Mouse (Mus musculus) ovary, postnatal 36 days (tissue): Measurements from ENCODE around the gene Adamts12.

Source experiments
- DNase-seq: peaks from one replicate; pipeline ENCODE4 v3.0.0; 2022; ENCODE audit warnings: low spot score, mixed read lengths

The Adamts12 gene

GRCm38 (mm10) chr15:11064558-11065411, at the start of gene Adamts12:
Adamts12 (plus strand) TSS chr15:11064790.
- DNase-seq, result peak; percentile 69

- no peak for DNase-seq
These were observed 49.7 kb upstream of the Adamts12 start for GRCm38 (mm10) chr15:11014931-11015330.

GRCm38 (mm10) chr15:11026801-11027561, 37.6 kb upstream of the Adamts12 start:
- no peak for DNase-seq

GRCm38 (mm10) chr15:11030188-11030587, 34.4 kb upstream of the Adamts12 start:
- no peak for DNase-seq

DNA sequence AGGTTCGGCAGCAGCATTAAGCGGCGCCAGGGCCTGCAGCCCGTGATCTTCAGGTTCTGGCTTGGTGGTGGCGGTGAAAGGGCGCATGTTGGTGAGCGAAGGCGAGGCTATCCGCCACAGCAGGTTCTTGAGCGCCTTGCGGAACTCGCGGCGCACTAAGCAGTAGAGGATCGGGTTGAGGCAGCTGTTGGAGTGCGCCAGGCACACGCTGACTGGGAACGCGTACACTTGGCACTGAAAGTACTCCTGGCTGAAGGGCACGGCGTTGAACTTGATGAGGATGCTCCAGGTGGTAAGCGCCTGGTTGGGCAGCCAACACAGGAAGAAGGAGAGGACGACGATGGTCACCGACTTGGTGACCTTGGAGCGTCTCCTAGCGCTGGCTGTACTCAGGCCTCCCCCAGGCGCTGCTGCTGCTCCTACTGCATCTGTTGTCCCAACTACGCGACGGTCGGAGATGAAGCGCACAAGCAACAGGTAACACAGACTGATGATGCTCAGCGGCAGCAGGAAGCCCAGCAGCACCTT, 28.6 kb upstream of the Adamts12 start:
- DNase-seq, result no peak

- DNase-seq, result peak; percentile 10
These were observed 27.8 kb upstream of the Adamts12 start for GRCm38 (mm10) chr15:11036535-11037375.

GRCm38 (mm10) chr15:11037376-11037695, 27.3 kb upstream of the Adamts12 start:
- DNase-seq, result no peak

DNA sequence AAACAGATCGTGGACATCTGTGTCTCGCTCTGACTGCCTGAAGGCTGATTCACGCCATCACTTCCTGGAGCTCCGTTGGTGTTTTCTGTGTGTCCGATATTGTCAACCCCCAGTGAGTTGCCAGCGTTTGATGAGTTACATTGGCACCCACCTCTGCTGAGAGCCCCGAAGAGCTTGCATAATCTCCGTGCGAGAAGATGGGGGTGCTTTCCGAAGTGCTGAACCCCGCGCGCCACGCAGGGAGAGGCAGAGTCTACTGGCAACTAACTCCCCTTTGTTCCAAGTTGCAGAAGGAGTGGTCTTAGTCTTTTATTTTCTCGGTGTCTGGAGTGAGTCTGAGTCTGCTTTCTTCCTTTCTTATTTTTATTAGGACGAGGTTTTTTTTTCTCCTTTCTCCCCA, 26.9 kb upstream of the Adamts12 start, which contains the start of gene Rxfp3:
TSS of gene Rxfp3 (minus strand) at position 281 of the 400 bp plus-strand sequence.
- no peak for DNase-seq

DNA sequence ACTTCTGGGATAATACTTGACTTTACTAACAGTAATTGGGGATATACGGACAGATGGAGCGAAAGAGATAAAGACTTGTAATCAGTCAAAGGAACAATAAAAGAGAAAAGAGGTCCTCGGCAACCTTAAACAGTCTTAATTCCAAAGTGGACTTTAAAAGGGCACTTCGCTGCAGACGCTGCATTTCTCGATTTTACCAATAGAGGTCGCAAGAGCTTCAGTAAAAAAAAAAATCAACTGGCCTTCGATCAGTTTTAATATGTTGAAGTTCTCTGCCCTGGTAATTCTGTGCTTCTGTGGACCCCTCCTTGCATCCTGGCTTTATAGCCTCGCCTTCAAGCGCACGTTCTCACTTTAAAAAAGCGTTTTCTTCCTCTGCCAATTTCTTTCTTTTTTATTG, 26.1 kb upstream of the Adamts12 start:
- DNase-seq, result no peak

GRCm38 (mm10) chr15:11040067-11040466, 24.5 kb upstream of the Adamts12 start:
- DNase-seq, result no peak

DNA sequence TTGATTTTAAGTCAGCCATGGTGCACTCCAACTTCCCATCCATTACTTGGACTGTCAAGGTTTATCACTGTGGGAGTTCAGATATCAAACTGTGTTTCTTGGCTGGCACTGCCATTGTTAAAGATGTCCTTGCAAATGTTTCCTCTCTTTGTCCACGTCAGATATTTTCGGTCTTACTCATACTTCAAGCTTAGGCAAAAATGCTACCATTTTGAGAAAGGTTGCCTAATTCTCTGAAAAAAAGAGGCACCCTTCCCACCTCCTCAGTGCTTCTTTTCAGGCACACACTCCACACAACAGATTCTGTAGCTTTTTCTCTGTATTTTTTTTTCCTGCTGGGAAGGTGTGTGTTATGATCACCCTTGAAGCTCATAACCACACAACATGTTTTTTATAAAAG, 23.4 kb upstream of the Adamts12 start:
- DNase-seq, result no peak

- DNase-seq, result no peak
These were observed 21.8 kb upstream of the Adamts12 start for GRCm38 (mm10) chr15:11042828-11043227.

GRCm38 (mm10) chr15:11053678-11054439, 10.7 kb upstream of the Adamts12 start:
- DNase-seq, result no peak

DNA sequence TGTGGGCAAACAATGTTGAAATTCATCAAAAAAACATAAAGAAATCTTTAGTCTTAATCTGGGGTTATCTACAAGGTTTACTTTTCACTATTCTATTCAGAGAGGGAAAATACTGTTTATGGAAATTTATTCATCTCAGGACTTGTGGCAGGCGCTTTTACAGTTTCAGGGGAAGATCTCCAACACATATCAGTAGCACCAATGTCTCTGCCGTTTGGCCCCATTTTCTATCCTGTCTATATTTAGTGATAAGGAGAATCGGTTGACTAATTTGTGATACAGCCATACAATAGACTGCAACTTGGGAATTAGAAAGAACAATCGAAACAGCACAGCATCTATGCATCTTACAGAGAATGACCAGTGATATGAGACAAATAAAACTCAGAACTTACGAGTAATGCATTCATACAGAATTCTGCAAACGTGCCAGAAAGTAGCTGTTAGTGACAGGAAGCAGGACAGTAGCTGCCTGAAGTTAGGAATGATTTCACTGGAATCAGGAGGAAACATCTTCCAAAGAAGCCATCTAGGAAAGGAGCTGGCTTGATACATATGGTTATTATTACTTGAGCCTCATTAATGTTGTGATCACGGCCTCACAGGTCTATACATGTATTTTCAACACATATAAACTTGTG, 10.0 kb upstream of the Adamts12 start:
- DNase-seq, result no peak

GRCm38 (mm10) chr15:11062903-11063302, 1.7 kb upstream of the Adamts12 start:
- no peak for DNase-seq

DNA sequence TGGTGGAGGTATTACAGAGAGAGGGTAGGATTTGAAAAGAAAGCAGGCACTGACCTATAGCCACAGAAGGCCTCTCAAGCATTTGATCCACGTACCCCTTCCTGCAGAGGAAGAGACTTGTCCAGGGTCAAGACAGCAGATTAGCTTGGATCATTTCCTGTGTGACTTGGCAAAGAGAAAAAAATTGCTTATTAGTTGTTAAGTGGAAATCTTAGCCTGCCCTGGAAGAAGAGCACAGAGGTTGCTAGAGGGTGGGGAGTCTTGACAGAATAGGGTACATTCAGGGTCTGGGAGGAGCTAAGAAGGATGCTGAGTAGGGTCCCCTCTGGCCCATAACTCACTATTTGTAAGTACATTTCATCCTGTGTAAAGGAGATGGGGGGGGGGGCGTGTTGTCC, 431 bp upstream of the Adamts12 start:
- DNase-seq, result no peak

DNA sequence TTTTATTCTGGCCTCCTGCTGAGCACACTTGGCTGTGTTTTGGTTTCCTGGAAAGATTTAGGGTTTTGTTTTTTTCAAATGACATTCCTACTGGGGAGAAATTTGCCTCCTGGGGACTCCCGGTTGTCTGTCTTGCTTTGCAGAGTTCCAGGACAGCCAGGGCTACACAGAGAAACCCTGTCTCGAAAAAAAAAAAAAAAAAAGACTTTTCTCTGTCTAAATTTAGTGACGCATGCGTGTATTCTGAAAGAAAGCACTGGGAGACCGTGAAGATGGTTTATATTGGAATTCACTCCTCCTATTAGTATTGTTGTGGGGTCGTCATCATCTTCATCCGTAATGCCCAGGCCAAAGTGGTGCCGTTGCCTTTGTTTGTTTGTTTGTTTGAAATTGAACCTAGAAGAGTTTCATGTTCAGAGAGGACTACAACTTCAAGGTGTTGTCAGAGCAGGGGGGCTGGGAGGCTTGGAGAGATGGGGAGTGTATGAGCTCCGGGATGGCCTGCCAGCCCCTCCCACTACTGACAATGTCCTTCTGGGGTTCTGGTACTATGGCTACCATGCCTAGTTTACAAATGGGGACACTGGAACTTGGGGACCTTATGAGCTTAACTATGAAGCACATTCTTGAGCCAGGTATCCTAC, 1.1 kb downstream of the Adamts12 start:
- no peak for DNase-seq

DNA sequence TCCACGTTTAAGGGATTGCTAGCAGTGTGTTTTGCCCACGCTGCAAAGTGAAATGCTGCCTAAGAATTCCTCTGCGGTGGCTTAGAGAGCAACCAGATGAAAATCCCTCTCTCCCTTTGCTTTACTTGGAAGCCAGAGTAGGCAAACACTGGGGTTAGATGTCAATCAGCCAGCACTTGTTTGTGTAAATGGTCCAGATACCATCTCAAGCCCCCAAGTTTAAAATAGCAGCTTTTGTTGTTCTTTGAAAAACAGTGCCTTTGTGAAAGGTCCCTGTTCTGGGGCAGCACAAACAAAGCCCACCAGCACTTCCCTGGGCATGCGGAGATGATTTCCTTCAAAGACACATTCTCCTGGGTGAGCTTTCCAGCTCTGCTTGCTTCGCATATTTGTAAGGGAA, 1.7 kb downstream of the Adamts12 start:
- no peak for DNase-seq

- no peak for DNase-seq
These were observed 3.3 kb downstream of the Adamts12 start for GRCm38 (mm10) chr15:11067891-11068290.

DNA sequence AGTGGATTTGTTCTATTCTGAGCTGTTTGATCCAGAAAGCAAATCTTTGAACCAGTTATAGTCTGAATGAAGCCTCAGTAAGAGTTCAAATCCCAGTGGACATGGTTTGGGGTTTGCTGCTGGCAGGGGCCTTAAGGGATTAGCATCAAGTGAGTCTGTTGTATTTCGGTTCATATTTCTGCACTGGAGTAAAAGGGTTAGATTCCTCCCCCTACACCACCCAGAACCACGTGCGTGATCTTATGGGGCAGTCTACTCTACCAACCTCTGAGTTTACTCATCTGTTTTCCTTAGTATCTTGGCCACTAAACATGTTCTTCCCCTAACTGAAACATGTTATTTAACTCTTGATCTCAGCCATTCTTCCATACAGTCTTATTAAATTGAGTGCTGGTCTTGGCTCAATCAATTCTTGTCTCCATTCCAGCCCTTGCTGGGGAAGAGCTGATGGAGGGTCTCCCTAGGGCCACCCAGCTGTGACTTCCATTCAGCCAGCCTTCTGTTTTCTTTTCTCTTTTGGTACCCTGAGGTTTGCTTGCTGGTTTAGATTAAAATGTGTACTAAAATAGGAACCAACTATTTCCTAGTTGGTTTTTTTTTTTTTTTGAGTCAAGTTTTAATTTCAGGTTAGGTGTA, 11.3 kb downstream of the Adamts12 start:
- DNase-seq, result no peak
